Mouse (Mus musculus) inflammation-experienced regulatory T-cells (primary cell): ENCODE measurements around the gene Slc25a26. TPM values are rescaled to one million over a fixed set of nuclear protein-coding genes. Genes with fewer than 3 reads are reported as not detected.

Experiments
- polyA plus RNA-seq, 2 experiments: library from polyadenylated mRNA; unstranded; fragments of 100-300 nt; shearing (Covaris generic); gene quantifications; one replicate each; pipeline ENCODE4 v1.2.1; 2017

Gene Slc25a26
- polyA plus RNA-seq: 1 to 10 TPM; 6.8 to 7.4 TPM

GRCm38 (mm10) chr6:94499897-94500623 is at the start of gene Slc25a26:
Slc25a26 (plus strand) TSS chr6:94500331.

Other genes starting within 250 kb of the Slc25a26 start
- 1 to 10 TPM in 1 of 2 experiments, under 1 TPM in 1; 0.40 to 1.2 TPM for gene Magi1, start 216.4 kb upstream of the Slc25a26 start, polyA plus RNA-seq
- 100 to 1,000 TPM in 1 of 2 experiments, 10 to 100 TPM in 1; 55.6 to 114 TPM for gene Lrig1, start 199.8 kb downstream of the Slc25a26 start, polyA plus RNA-seq